Mouse (Mus musculus) olfactory bulb, adult 2 months (tissue): Measurements from ENCODE around the gene Rfpl4.

Experiments
- CTCF ChIP-seq: fragments of 200-500 bp; IDR thresholded peaks from 2 replicates; pipeline ENCODE4 v1.5.1; 2012; ENCODE audit warnings: low read depth, mild to moderate bottlenecking, low read length, moderate library complexity; ENCODE audit not compliant: insufficient read depth
- POLR2A ChIP-seq: fragments of 200-500 bp; IDR thresholded peaks from 2 replicates; pipeline ENCODE4 v1.6.1; 2012; ENCODE audit warnings: mild to moderate bottlenecking, low read depth, low read length, moderate library complexity; ENCODE audit not compliant: insufficient read depth

- no peak for TF ChIP-seq CTCF
- no peak for TF ChIP-seq POLR2A
Observed at GRCm38 (mm10) chr7:5062360-5063001, 54.3 kb downstream of the Rfpl4 start.
